Mouse (Mus musculus): ENCODE results near the gene Rhobtb1. TPM values are rescaled to one million over a fixed set of nuclear protein-coding genes. Genes with fewer than 3 reads are reported as not detected.

Rhobtb1 gene
- total and polyA plus RNA-seq, 2 experiments from 2014 or later: 12.1 to 16.9 TPM

GRCm38 (mm10) chr10:69136241-69136828, 14.9 kb upstream of the Rhobtb1 start:
- H3K4me3 ChIP-seq (ENCODE audit: low read depth, low read length): no peak overlapping the region
- no peak overlapping the region for H3K4me2 ChIP-seq (ENCODE audit: low read depth)
- ATAC-seq (no peak), DNase-seq (no peak)
- TF ChIP-seq CTCF (IDR thresholded peaks at IDR 0.05; ENCODE audit: low read depth): no peak
- WGBS: 87% methylated on average over 9 of the region's 9 CpGs
- no peaks in the 10 kb centered on the region for H3K4me1 ChIP-seq (ENCODE audit: insufficient read depth)
- H3K36me3 ChIP-seq (ENCODE audit: insufficient read depth): no peaks in the 10 kb centered on the region
- no peaks in the 10 kb centered on the region for H3K27me3 ChIP-seq (ENCODE audit: insufficient read depth, low read length)
- no peaks in the 10 kb centered on the region for H3K9me3 ChIP-seq (ENCODE audit: low read length)
- no peak overlapping the region for H3K9ac ChIP-seq
- H3K27ac ChIP-seq (ENCODE audit: low read depth, low read length): no peak overlapping the region

GRCm38 (mm10) chr10:69149252-69149651, 2.0 kb upstream of the Rhobtb1 start:
- Histone ChIP-seq H3K9ac (no peak overlapping the region), H3K4me1 (ENCODE audit: insufficient read depth) (no peaks in the 10 kb centered on the region), H3K9me3 (ENCODE audit: low read length) (no peaks in the 10 kb centered on the region), H3K27me3 (ENCODE audit: insufficient read depth, low read length) (no peaks in the 10 kb centered on the region), H3K4me2 (ENCODE audit: low read depth) (no peak overlapping the region), H3K4me3 (ENCODE audit: low read depth, low read length) (no peak overlapping the region), H3K36me3 (ENCODE audit: insufficient read depth) (no peaks in the 10 kb centered on the region), H3K27ac (ENCODE audit: low read depth, low read length) (no peak overlapping the region)
- 92% methylated on average over 7 of the region's 7 CpGs for WGBS
- TF ChIP-seq CTCF (IDR thresholded peaks at IDR 0.05; ENCODE audit: low read depth): no peak
- ATAC-seq (no peak), DNase-seq (no peak)

- Histone ChIP-seq H3K9me3 (ENCODE audit: low read length) (no peaks in the 10 kb centered on the region), H3K27me3 (ENCODE audit: insufficient read depth, low read length) (no peaks in the 10 kb centered on the region), H3K4me1 (ENCODE audit: insufficient read depth) (peaks cover 3% of the 10 kb centered on the region; the same call in 1 of the 2 replicates), H3K4me2 (ENCODE audit: low read depth) (no peak overlapping the region), H3K27ac (ENCODE audit: low read depth, low read length) (no peak overlapping the region), H3K9ac (no peak overlapping the region), H3K36me3 (ENCODE audit: insufficient read depth) (no peaks in the 10 kb centered on the region), H3K4me3 (ENCODE audit: low read depth, low read length) (no peak overlapping the region)
- no peak for DNase-seq
- TF ChIP-seq CTCF (IDR thresholded peaks at IDR 0.05; ENCODE audit: low read depth): no peak
- 82% methylated on average over 4 of the region's 4 CpGs for WGBS
- ATAC-seq: no peak
Measured at GRCm38 (mm10) chr10:69152971-69153370, 1.7 kb downstream of the Rhobtb1 start.

- no peak overlapping the region for H3K4me3 ChIP-seq (ENCODE audit: low read depth, low read length)
- no peak for TF ChIP-seq CTCF (IDR thresholded peaks at IDR 0.05; ENCODE audit: low read depth)
- 76% methylated on average over 10 of the region's 10 CpGs for WGBS
- DNase-seq (peak; percentile 69), ATAC-seq (peak; percentile 83)
- 0 out of 2 replicates have a peak overlapping the region, but pooled peaks have one; percentile 9 for H3K27ac ChIP-seq (ENCODE audit: low read depth, low read length)
- H3K9ac ChIP-seq: no peak overlapping the region
- H3K9me3 ChIP-seq (ENCODE audit: low read length): no peaks in the 10 kb centered on the region
- no peak overlapping the region for H3K4me2 ChIP-seq (ENCODE audit: low read depth)
- H3K36me3 ChIP-seq (ENCODE audit: insufficient read depth): no peaks in the 10 kb centered on the region
- peaks cover 3% of the 10 kb centered on the region; the same call in 1 of the 2 replicates for H3K4me1 ChIP-seq (ENCODE audit: insufficient read depth)
- no peaks in the 10 kb centered on the region for H3K27me3 ChIP-seq (ENCODE audit: insufficient read depth, low read length)
Measured at GRCm38 (mm10) chr10:69155428-69156175, 4.4 kb downstream of the Rhobtb1 start.

- Histone ChIP-seq H3K9ac (no peak overlapping the region), H3K9me3 (ENCODE audit: low read length) (no peaks in the 10 kb centered on the region), H3K36me3 (ENCODE audit: insufficient read depth) (no peaks in the 10 kb centered on the region), H3K4me3 (ENCODE audit: low read depth, low read length) (no peak overlapping the region), H3K4me1 (ENCODE audit: insufficient read depth) (peaks cover 3% of the 10 kb centered on the region; the same call in 1 of the 2 replicates), H3K4me2 (ENCODE audit: low read depth) (no peak overlapping the region), H3K27me3 (ENCODE audit: insufficient read depth, low read length) (no peaks in the 10 kb centered on the region), H3K27ac (ENCODE audit: low read depth, low read length) (no peak overlapping the region)
- TF ChIP-seq CTCF (IDR thresholded peaks at IDR 0.05; ENCODE audit: low read depth): no peak
- ATAC-seq: no peak
- no peak for DNase-seq
- WGBS: 79% methylated on average over 6 of the region's 6 CpGs
Measured at GRCm38 (mm10) chr10:69156462-69156861, 5.2 kb downstream of the Rhobtb1 start.

GRCm38 (mm10) chr10:69157471-69157870, 6.2 kb downstream of the Rhobtb1 start:
- Histone ChIP-seq H3K36me3 (ENCODE audit: insufficient read depth) (no peaks in the 10 kb centered on the region), H3K9ac (no peak overlapping the region), H3K27me3 (ENCODE audit: insufficient read depth, low read length) (no peaks in the 10 kb centered on the region), H3K27ac (ENCODE audit: low read depth, low read length) (no peak overlapping the region), H3K4me2 (ENCODE audit: low read depth) (no peak overlapping the region), H3K9me3 (ENCODE audit: low read length) (no peaks in the 10 kb centered on the region), H3K4me1 (ENCODE audit: insufficient read depth) (peaks cover 3% of the 10 kb centered on the region; the same call in 1 of the 2 replicates), H3K4me3 (ENCODE audit: low read depth, low read length) (no peak overlapping the region)
- no peak for DNase-seq
- no peak for ATAC-seq
- TF ChIP-seq CTCF (IDR thresholded peaks at IDR 0.05; ENCODE audit: low read depth): no peak
- WGBS: 69% methylated on average over 2 of the region's 2 CpGs

GRCm38 (mm10) chr10:69160877-69161276, 9.6 kb downstream of the Rhobtb1 start:
- ATAC-seq (no peak), DNase-seq (no peak)
- TF ChIP-seq CTCF (IDR thresholded peaks at IDR 0.05; ENCODE audit: low read depth): no peak
- Histone ChIP-seq H3K36me3 (ENCODE audit: insufficient read depth) (no peaks in the 10 kb centered on the region), H3K27ac (ENCODE audit: low read depth, low read length) (no peak overlapping the region), H3K27me3 (ENCODE audit: insufficient read depth, low read length) (no peaks in the 10 kb centered on the region), H3K4me2 (ENCODE audit: low read depth) (no peak overlapping the region), H3K9ac (no peak overlapping the region), H3K9me3 (ENCODE audit: low read length) (0 out of 2 replicates have a peak, but pooled peaks cover 6% of the 10 kb centered on the region), H3K4me3 (ENCODE audit: low read depth, low read length) (no peak overlapping the region), H3K4me1 (ENCODE audit: insufficient read depth) (peaks cover 3% of the 10 kb centered on the region; the same call in 1 of the 2 replicates)
- WGBS: 92% methylated on average over 2 of the region's 2 CpGs

Measured in forebrain, postnatal 0 days (tissue).